Mouse (Mus musculus) cerebellum, adult (tissue): ENCODE measurements around the gene Gbf1.
"Not testable (repeated sequence)": the region's sequence is repeated elsewhere in the genome, so short reads cannot be mapped to it uniquely, and the experiment has no call there.

ENCODE experiments used
- ATAC-seq: cut with Nextera tagmentation; 2 replicates; pipeline ENCODE4 v1.9.2; 2017; ENCODE audit warnings: mild to moderate bottlenecking, moderate library complexity, mixed read lengths; ENCODE audit not compliant: insufficient number of reproducible peaks, low FRiP score, low TSS enrichment

The Gbf1 gene

GRCm38 (mm10) chr19:46217347-46217746 is 65.0 kb downstream of the Gbf1 start:
- ATAC-seq = not testable (repeated sequence)

GRCm38 (mm10) chr19:46220116-46220515 is 67.8 kb downstream of the Gbf1 start:
- no peak for ATAC-seq

- no peak for ATAC-seq
Measured at GRCm38 (mm10) chr19:46223118-46223517, 70.8 kb downstream of the Gbf1 start.

GRCm38 (mm10) chr19:46224882-46225281 is 72.6 kb downstream of the Gbf1 start:
- no peak for ATAC-seq

- ATAC-seq = no peak
Measured at GRCm38 (mm10) chr19:46225506-46225905, 73.2 kb downstream of the Gbf1 start.

- no peak for ATAC-seq
Measured at GRCm38 (mm10) chr19:46226295-46226694, 74.0 kb downstream of the Gbf1 start.

GRCm38 (mm10) chr19:46227300-46227699 is 75.0 kb downstream of the Gbf1 start:
- no peak for ATAC-seq

- no peak for ATAC-seq
Measured at GRCm38 (mm10) chr19:46234450-46234849, 82.1 kb downstream of the Gbf1 start.

GRCm38 (mm10) chr19:46236658-46237057 is 84.3 kb downstream of the Gbf1 start:
- no peak for ATAC-seq

- no peak for ATAC-seq
Measured at GRCm38 (mm10) chr19:46240246-46240645, 87.9 kb downstream of the Gbf1 start.

GRCm38 (mm10) chr19:46242416-46242815 is 90.1 kb downstream of the Gbf1 start:
- no peak for ATAC-seq

GRCm38 (mm10) chr19:46244628-46245027 is 92.3 kb downstream of the Gbf1 start:
- ATAC-seq = no peak

- ATAC-seq = peak; percentile 49; the same call in 1 of the 2 replicates
Measured at GRCm38 (mm10) chr19:46248991-46249390, 96.7 kb downstream of the Gbf1 start.

GRCm38 (mm10) chr19:46254163-46254752 is 101.9 kb downstream of the Gbf1 start:
- no peak for ATAC-seq

- ATAC-seq = no peak
Measured at GRCm38 (mm10) chr19:46264762-46265161, 112.5 kb downstream of the Gbf1 start.

GRCm38 (mm10) chr19:46275307-46275706 is 123.0 kb downstream of the Gbf1 start:
- no peak for ATAC-seq

- no peak for ATAC-seq
Measured at GRCm38 (mm10) chr19:46282081-46282849, 130.0 kb downstream of the Gbf1 start.

GRCm38 (mm10) chr19:46284686-46285085 is 132.4 kb downstream of the Gbf1 start:
- no peak for ATAC-seq

GRCm38 (mm10) chr19:46285631-46286030 is 133.3 kb downstream of the Gbf1 start:
- 0 out of 2 replicates have a peak, but pooled peaks have one; percentile 34 for ATAC-seq

GRCm38 (mm10) chr19:46286047-46286446 is 133.7 kb downstream of the Gbf1 start:
- peak; percentile 77; the same call in 1 of the 2 replicates for ATAC-seq

GRCm38 (mm10) chr19:46286926-46287325 is 134.6 kb downstream of the Gbf1 start:
- no peak for ATAC-seq

GRCm38 (mm10) chr19:46287566-46287965 is 135.3 kb downstream of the Gbf1 start:
- no peak for ATAC-seq
